Mouse (Mus musculus) bone marrow macrophage, adult 2 months (primary cell): ENCODE measurements around the gene Skiv2l. TPM values are rescaled to one million over a fixed set of nuclear protein-coding genes. Genes with fewer than 3 reads are reported as not detected.
"Not testable (repeated sequence)": the region's sequence is repeated elsewhere in the genome, so short reads cannot be mapped to it uniquely, and the experiment has no call there.

ENCODE experiments used
- H3K27ac ChIP-seq: 2 replicates; pipeline ENCODE4 v1.5.1; 2012; ENCODE audit warnings: low read depth, low read length; ENCODE audit not compliant: insufficient read depth
- H3K4me1 ChIP-seq: 2 replicates; pipeline ENCODE4 v1.6.1; 2012; ENCODE audit warnings: low read length; ENCODE audit not compliant: control insufficient read depth, insufficient read depth
- H3K4me3 ChIP-seq: 2 replicates; pipeline ENCODE4 v1.5.1; 2012; ENCODE audit warnings: mild to moderate bottlenecking, low read length, moderate library complexity; ENCODE audit not compliant: insufficient read depth
- CTCF ChIP-seq: IDR thresholded peaks from 2 replicates; pipeline ENCODE4 v1.5.1; 2012; ENCODE audit warnings: low read depth, mild to moderate bottlenecking, low read length, moderate library complexity
- POLR2A ChIP-seq: IDR thresholded peaks from 2 replicates; pipeline ENCODE4 v1.6.1; 2012; ENCODE audit warnings: mild to moderate bottlenecking, low read depth, low read length, borderline replicate concordance
- polyA plus RNA-seq: library from polyadenylated mRNA; stranded (reverse); fragments of >200 nt; gene quantifications from 2 replicates; pipeline ENCODE4 v1.2.4, GENCODE M21; 2012; ENCODE audit not compliant: missing spikeins, insufficient read depth, insufficient read length

Gene Skiv2l
- polyA plus RNA-seq, 1 experiment = 37.8 TPM

DNA sequence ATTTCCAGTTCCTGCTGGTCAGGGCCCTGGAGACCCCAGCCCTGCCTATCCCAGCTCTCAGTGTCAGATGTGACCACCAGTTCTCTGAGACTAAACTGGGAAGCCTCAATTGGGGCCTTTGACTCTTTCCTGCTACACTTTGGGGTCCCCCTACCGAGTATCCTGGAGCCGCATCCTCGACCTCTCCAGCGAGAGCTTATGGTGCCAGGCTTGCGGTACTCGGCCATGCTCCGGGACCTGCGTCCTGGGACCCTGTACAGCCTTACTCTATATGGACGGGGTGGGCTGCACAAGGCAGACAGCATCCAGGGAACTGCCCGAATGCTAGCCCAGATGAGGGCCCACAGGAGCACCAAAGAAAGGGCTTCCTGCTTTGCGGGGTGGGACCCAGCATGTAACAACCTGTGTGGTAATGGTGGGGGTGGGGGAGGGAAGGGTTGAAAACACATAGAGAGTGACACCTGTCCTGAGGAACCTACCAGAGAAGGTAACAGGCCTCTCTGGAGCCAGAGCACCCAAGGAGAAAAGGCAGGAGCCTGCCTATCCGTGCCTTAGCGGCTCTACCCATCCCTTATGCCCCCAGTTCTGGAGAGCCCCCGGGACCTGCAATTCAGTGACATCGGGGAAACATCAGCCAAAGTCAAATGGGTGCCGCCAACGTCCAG is 51.0 kb downstream of the Skiv2l start:
- Histone ChIP-seq H3K4me1 (no peaks in the 10 kb centered on the region), H3K27ac (no peak overlapping the region), H3K4me3 (no peak overlapping the region)
- no peak for TF ChIP-seq POLR2A
- no peak for TF ChIP-seq CTCF

DNA sequence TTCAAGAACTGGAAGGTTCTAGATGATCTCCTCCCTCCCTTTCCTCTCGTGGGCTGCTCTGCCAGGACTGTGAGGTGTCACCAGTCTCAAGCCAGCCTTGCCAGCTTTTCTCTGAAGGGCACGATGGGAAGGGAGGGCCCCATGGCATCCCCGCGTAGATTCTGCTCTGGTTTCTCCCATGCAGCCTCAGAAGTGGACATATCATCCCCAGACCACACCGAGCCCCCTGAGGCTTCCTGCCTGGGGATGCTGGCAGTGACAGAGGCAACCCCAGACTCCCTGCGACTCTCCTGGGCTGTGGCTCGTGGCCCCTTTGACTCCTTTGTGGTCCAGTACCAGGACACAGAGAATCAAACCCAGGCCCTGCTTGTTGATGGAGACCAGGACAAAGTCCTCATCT is 51.9 kb downstream of the Skiv2l start:
- H3K27ac ChIP-seq, H3K4me3 ChIP-seq: not testable (repeated sequence)

DNA sequence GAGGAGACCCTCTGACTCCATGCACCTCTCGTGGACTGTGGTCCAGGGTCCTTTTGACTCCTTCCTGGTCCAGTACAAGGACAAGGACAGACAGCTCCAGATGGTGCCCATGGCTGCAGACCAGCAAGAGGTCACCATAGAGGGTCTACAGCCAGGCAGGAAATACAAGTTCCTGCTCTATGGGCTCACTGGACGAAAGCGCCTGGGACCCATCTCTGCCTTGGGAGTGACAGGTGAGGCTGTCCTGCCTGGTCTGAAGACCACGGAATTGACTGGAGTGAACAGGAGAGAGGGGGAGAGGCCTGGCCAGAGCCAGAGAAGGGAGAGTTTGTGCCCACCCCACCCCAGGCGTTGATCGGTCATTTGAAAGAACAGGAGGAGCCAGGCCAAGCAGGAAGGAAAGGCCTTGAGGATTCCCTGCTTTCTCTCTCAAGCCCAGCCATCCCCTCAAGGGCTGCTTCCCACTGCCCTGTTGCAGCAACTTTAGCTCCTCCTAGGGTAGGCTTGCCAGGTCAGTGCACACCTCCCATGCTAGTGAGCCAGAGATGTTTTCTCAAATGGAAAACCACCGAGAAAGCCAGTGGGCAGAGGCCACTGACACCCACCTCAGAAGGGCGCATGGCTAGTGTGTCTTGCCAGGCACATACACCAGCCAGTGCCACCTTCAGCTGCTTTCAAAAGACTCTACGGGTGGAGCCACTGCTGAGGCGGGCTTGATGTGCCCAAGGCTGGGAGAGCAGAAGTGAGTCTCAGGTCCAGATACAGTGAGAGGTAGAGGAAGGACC is 52.6 kb downstream of the Skiv2l start:
- not testable (repeated sequence) for H3K4me1 ChIP-seq, H3K27ac ChIP-seq, H3K4me3 ChIP-seq

More for the DNA sequence above, 51.9 kb downstream of the Skiv2l start:
- not testable (repeated sequence) for H3K4me1 ChIP-seq

DNA sequence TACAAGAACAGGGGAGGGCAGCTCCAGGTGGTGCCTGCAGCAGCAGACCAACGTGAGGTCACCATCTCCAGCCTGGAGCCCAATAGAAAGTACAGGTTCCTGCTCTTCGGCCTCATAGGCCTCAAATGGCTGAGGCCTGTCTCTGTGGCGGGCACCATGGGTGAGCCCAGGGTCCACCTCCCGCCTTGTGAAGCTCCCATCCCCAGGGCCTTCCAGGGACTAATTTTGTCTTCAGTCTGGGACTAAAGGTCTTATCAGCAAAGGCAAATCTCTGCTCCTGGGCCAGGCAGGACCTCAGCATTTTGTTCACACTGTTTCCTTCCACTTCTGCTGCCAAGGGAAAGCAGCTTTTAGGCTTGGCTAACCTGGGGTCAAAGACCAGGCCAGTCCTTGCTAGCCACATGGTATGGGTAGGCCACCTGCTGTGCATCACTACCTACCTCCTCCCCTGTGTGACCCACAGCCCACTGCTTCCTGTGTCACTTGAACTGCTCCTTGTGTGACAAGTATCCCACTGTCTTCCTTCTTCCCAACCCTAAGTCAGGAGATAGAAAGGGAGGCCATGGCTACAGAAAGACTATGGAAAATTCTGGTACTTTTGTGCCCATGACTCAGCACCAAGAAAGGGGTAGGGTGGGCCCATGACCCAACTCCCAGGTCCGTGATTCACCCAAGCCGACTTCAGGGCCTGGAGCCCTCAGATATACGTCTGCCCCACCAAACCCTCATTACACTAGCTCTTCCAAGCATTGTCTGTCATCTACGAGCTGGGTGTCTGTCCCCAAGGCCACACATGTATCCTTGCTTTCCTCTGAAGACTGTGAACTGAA is 53.5 kb downstream of the Skiv2l start:
- H3K27ac ChIP-seq = no peak overlapping the region
- H3K4me3 ChIP-seq = no peak overlapping the region
- TF ChIP-seq CTCF (no peak), POLR2A (no peak)
- H3K4me1 ChIP-seq = no peaks in the 10 kb centered on the region

DNA sequence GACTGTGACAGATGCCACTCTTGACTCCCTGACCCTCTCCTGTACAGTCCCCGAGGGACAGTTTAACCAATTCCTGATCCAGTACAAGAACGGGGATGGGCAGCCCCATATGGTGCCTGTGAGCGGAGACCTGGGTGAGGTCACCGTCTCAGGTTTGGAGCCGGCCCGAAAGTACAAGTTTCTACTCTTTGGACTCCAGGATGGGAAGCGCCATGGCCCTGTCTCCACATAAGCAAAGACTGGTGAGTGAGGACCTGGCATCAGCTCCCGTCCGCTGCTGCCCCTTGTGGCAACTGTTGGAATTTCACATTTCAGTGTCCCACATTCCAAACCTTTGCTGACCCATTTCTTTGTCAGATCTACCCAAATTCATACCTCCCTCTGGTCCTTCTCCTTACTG is 54.4 kb downstream of the Skiv2l start:
- H3K4me3 ChIP-seq = no peak overlapping the region
- no peak for TF ChIP-seq CTCF
- no peak for TF ChIP-seq POLR2A
- no peak overlapping the region for H3K27ac ChIP-seq
- H3K4me1 ChIP-seq = no peaks in the 10 kb centered on the region

DNA sequence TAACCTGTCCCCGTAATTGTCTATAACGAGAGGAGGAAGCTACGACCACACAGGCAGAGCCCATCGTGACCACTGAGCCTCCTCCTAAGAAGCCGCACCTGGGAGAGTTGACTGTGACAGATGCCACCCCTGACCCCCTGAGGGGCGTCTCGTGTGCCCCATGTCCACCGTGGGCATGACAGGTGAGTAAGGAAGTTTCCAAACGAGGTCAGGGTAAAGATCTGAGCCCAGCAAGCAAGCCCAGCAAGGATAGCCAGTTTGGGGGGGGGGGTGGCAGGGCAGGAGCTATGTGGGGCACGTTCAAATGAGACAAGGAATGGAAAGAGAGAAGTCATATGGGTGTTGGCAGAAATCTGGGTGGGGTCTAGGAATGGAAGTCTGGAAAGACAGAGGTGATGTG is 55.0 kb downstream of the Skiv2l start:
- no peak for TF ChIP-seq POLR2A
- TF ChIP-seq CTCF = no peak
- no peak overlapping the region for H3K27ac ChIP-seq
- no peaks in the 10 kb centered on the region for H3K4me1 ChIP-seq
- H3K4me3 ChIP-seq = no peak overlapping the region

Other genes with a start within 250 kb of the Skiv2l start
- gene Rnf5, start 246.5 kb downstream of the Skiv2l start, polyA plus RNA-seq = 110 and 116 TPM in 2 replicates
- gene Agpat1, start 245.9 kb downstream of the Skiv2l start, polyA plus RNA-seq = 93.0 and 101 TPM in 2 replicates
- 4.9 and 9.0 TPM in 2 replicates for gene Egfl8, start 234.2 kb downstream of the Skiv2l start, polyA plus RNA-seq
- 101 and 118 TPM in 2 replicates for gene Ppt2, start 221.7 kb downstream of the Skiv2l start, polyA plus RNA-seq
- gene Prrt1, start 220.7 kb downstream of the Skiv2l start, polyA plus RNA-seq = 0.76 and 1.3 TPM in 2 replicates
- gene Fkbpl, start 205.4 kb downstream of the Skiv2l start, polyA plus RNA-seq = 22.4 and 22.9 TPM in 2 replicates
- gene Atf6b, start 203.1 kb downstream of the Skiv2l start, polyA plus RNA-seq = 42.6 and 62.7 TPM in 2 replicates
- gene Tnxb, start 179.7 kb downstream of the Skiv2l start, polyA plus RNA-seq = not detected in 2 replicates
- gene C4b, start 106.3 kb downstream of the Skiv2l start, polyA plus RNA-seq = 0.75 and 2.2 TPM in 2 replicates
- gene Cyp21a1, start 45.6 kb downstream of the Skiv2l start, polyA plus RNA-seq = not detected in 2 replicates
- 33.8 and 44.1 TPM in 2 replicates for gene Stk19, start 13.3 kb downstream of the Skiv2l start, polyA plus RNA-seq
- 30.8 and 38.9 TPM in 2 replicates for gene Dxo, start 13.2 kb downstream of the Skiv2l start, polyA plus RNA-seq
- 48.9 and 56.8 TPM in 2 replicates for gene Nelfe, start 181 bp upstream of the Skiv2l start, polyA plus RNA-seq
- 12.0 and 13.3 TPM in 2 replicates for gene Cfb, start 12.3 kb upstream of the Skiv2l start, polyA plus RNA-seq
- 4.0 and 4.6 TPM in 2 replicates for gene Zbtb12, start 29.3 kb upstream of the Skiv2l start, polyA plus RNA-seq
- 0.27 TPM in 1 of 2 replicates, not detected in the other for gene Gm20547, start 31.8 kb upstream of the Skiv2l start, polyA plus RNA-seq
- not detected in 2 replicates for gene C2, start 48.1 kb upstream of the Skiv2l start, polyA plus RNA-seq
- 145 and 150 TPM in 2 replicates for gene Ehmt2, start 48.3 kb upstream of the Skiv2l start, polyA plus RNA-seq
- not detected in 2 replicates for gene Slc44a4, start 64.3 kb upstream of the Skiv2l start, polyA plus RNA-seq
- 73.6 and 73.9 TPM in 2 replicates for gene Neu1, start 81.0 kb upstream of the Skiv2l start, polyA plus RNA-seq
- gene Hspa1b, start 109.0 kb upstream of the Skiv2l start, polyA plus RNA-seq = 1.2 and 1.5 TPM in 2 replicates
- not detected in 2 replicates for gene Gm20481, start 119.7 kb upstream of the Skiv2l start, polyA plus RNA-seq
- 1.3 TPM in 2 replicates for gene Hspa1a, start 121.9 kb upstream of the Skiv2l start, polyA plus RNA-seq
- not detected in 2 replicates for gene Hspa1l, start 122.5 kb upstream of the Skiv2l start, polyA plus RNA-seq
- gene Lsm2, start 131.7 kb upstream of the Skiv2l start, polyA plus RNA-seq = 37.1 and 44.0 TPM in 2 replicates
- 28.4 and 35.2 TPM in 2 replicates for gene Vars, start 150.8 kb upstream of the Skiv2l start, polyA plus RNA-seq
- gene Vwa7, start 166.4 kb upstream of the Skiv2l start, polyA plus RNA-seq = 0.31 and 0.34 TPM in 2 replicates
- not detected in 2 replicates for gene Sapcd1, start 177.8 kb upstream of the Skiv2l start, polyA plus RNA-seq
- gene Msh5, start 196.5 kb upstream of the Skiv2l start, polyA plus RNA-seq = 2.4 and 3.2 TPM in 2 replicates
- gene Clic1, start 199.8 kb upstream of the Skiv2l start, polyA plus RNA-seq = 357 and 381 TPM in 2 replicates
- gene Ddah2, start 208.8 kb upstream of the Skiv2l start, polyA plus RNA-seq = 9.0 and 10.9 TPM in 2 replicates
- gene Ly6g6c, start 215.2 kb upstream of the Skiv2l start, polyA plus RNA-seq = not detected in 2 replicates
- not detected in 2 replicates for gene Mpig6b, start 216.0 kb upstream of the Skiv2l start, polyA plus RNA-seq
- not detected in 2 replicates for gene Ly6g6e, start 226.7 kb upstream of the Skiv2l start, polyA plus RNA-seq
- 1.0 TPM in 1 of 2 replicates, not detected in the other for gene Ly6g6d, start 227.9 kb upstream of the Skiv2l start, polyA plus RNA-seq
- not detected in 2 replicates for gene Ly6g6f, start 235.4 kb upstream of the Skiv2l start, polyA plus RNA-seq
- 39.8 and 40.7 TPM in 2 replicates for gene Abhd16a, start 239.1 kb upstream of the Skiv2l start, polyA plus RNA-seq